Mouse (Mus musculus) forebrain, postnatal 0 days (tissue): ENCODE measurements around the gene Emid1. TPM values are rescaled to one million over a fixed set of nuclear protein-coding genes. Genes with fewer than 3 reads are reported as not detected.

Experiments
- ATAC-seq: fragments of 200-750 bp; cut with Nextera tagmentation; 2 replicates; pipeline ENCODE4 v1.8.0; 2017; ENCODE audit warnings: mild to moderate bottlenecking, moderate library complexity
- DNase-seq: peaks from one replicate; pipeline ENCODE4 v3.0.0-alpha.2; 2015
- H3K27ac ChIP-seq: fragments of 300-500 bp; sonication (generic); 2 replicates; pipeline ENCODE4 v1.5.1; 2014; ENCODE audit warnings: low read depth, mild to moderate bottlenecking, antibody characterized with exemption, low read length, moderate library complexity, mixed read lengths
- H3K27me3 ChIP-seq: fragments of 300-500 bp; sonication (generic); 2 replicates; pipeline ENCODE4 v1.6.1; 2014; ENCODE audit warnings: mild to moderate bottlenecking, low read length, mixed read lengths; ENCODE audit not compliant: insufficient read depth
- H3K36me3 ChIP-seq: fragments of 300-500 bp; sonication (generic); 2 replicates; pipeline ENCODE4 v1.6.1; 2014; ENCODE audit warnings: mild to moderate bottlenecking, moderate library complexity; ENCODE audit not compliant: insufficient read depth
- H3K4me1 ChIP-seq: fragments of 300-500 bp; sonication (generic); 2 replicates; pipeline ENCODE4 v1.6.1; 2014; ENCODE audit warnings: antibody characterized with exemption; ENCODE audit not compliant: insufficient read depth
- H3K4me2 ChIP-seq: fragments of 300-500 bp; sonication (generic); 2 replicates; pipeline ENCODE4 v1.6.1; 2014; ENCODE audit warnings: low read depth, mild to moderate bottlenecking, moderate library complexity
- H3K4me3 ChIP-seq: fragments of 300-500 bp; sonication (generic); 2 replicates; pipeline ENCODE4 v1.5.1; 2014; ENCODE audit warnings: low read depth, low read length, mixed read lengths
- H3K9ac ChIP-seq: fragments of 300-500 bp; sonication (generic); 2 replicates; pipeline ENCODE4 v1.6.1; 2014; ENCODE audit warnings: mild to moderate bottlenecking
- H3K9me3 ChIP-seq: fragments of 300-500 bp; sonication (generic); 2 replicates; pipeline ENCODE4 v1.6.1; 2016; ENCODE audit warnings: low read length
- CTCF ChIP-seq: sonication (generic); IDR thresholded peaks from 2 replicates; pipeline ENCODE4 v1.5.1; 2016; ENCODE audit warnings: antibody characterized with exemption, control low read depth, low read depth
- WGBS: fragments of 180-500 bp; shearing (Covaris S2); extraction: QIAGEN DNeasy Blood & Tissue Kit; methylation state at CpG from one replicate; pipeline ENCODE4 v1.1.7; 2014; 5-methylcytosine and 5-hydroxymethylcytosine counted together
- polyA plus RNA-seq: library from polyadenylated mRNA; unstranded; fragments of >200 nt; fragmentation: Nextera tagmentation; extraction: Ambion mirVana; gene quantifications from 2 replicates; pipeline ENCODE4 v1.2.1, GENCODE M21; 2015
- total RNA-seq: library from RNA; depleted of rRNA; stranded (reverse); fragments of >200 nt; gene quantifications from 2 replicates; pipeline ENCODE4 v1.2.3, GENCODE M21; 2014

Gene Emid1
- total and polyA plus RNA-seq, 2 experiments from 2014 or later, result 22.8 to 28.5 TPM

GRCm38 (mm10) chr11:5114931-5115581 lies 37.0 kb downstream of the Emid1 start:
- WGBS, result 32% methylated on average over 13 of the region's 13 CpGs

GRCm38 (mm10) chr11:5113645-5114044 lies 38.4 kb downstream of the Emid1 start:
- TF ChIP-seq CTCF, result no peak
- no peak overlapping the region for H3K9ac ChIP-seq
- H3K27ac ChIP-seq, result no peak overlapping the region
- no peaks in the 10 kb centered on the region for H3K4me1 ChIP-seq
- H3K36me3 ChIP-seq, result no peaks in the 10 kb centered on the region
- DNase-seq (no peak), ATAC-seq (no peak)
- no peak overlapping the region for H3K4me3 ChIP-seq
- H3K9me3 ChIP-seq, result no peaks in the 10 kb centered on the region
- H3K27me3 ChIP-seq, result no peaks in the 10 kb centered on the region
- 81% methylated on average over 7 of the region's 7 CpGs for WGBS
- no peak overlapping the region for H3K4me2 ChIP-seq

More at GRCm38 (mm10) chr11:5114931-5115581, 37.0 kb downstream of the Emid1 start:
- no peak overlapping the region for H3K9ac ChIP-seq
- no peaks in the 10 kb centered on the region for H3K36me3 ChIP-seq
- peak; percentile 100 for TF ChIP-seq CTCF
- H3K9me3 ChIP-seq, result no peaks in the 10 kb centered on the region
- H3K4me3 ChIP-seq, result no peak overlapping the region
- H3K4me1 ChIP-seq, result no peaks in the 10 kb centered on the region
- DNase-seq, result peak; percentile 89
- no peaks in the 10 kb centered on the region for H3K27me3 ChIP-seq
- no peak overlapping the region for H3K27ac ChIP-seq
- ATAC-seq, result peak; percentile 77
- H3K4me2 ChIP-seq, result no peak overlapping the region

- no peak for TF ChIP-seq CTCF
- Histone ChIP-seq H3K27ac (no peak overlapping the region), H3K9me3 (no peaks in the 10 kb centered on the region), H3K4me1 (no peaks in the 10 kb centered on the region), H3K9ac (no peak overlapping the region), H3K27me3 (no peaks in the 10 kb centered on the region), H3K4me3 (no peak overlapping the region), H3K36me3 (no peaks in the 10 kb centered on the region; the same call in 1 of the 2 replicates), H3K4me2 (no peak overlapping the region)
- DNase-seq, result no peak
- WGBS, result 69% methylated on average over 8 of the region's 8 CpGs
- ATAC-seq, result no peak
Measured at GRCm38 (mm10) chr11:5109441-5109840, 42.6 kb downstream of the Emid1 start.

- WGBS, result 94% methylated on average over 4 of the region's 4 CpGs
- no peak overlapping the region for H3K4me2 ChIP-seq
- no peak overlapping the region for H3K4me3 ChIP-seq
- TF ChIP-seq CTCF, result no peak
- no peaks in the 10 kb centered on the region; the same call in 1 of the 2 replicates for H3K36me3 ChIP-seq
- no peak for ATAC-seq
- no peak for DNase-seq
- H3K9me3 ChIP-seq, result no peaks in the 10 kb centered on the region
- H3K27ac ChIP-seq, result no peak overlapping the region
- H3K4me1 ChIP-seq, result 0 out of 2 replicates have a peak, but pooled peaks cover 8% of the 10 kb centered on the region
- H3K27me3 ChIP-seq, result no peaks in the 10 kb centered on the region
- no peak overlapping the region for H3K9ac ChIP-seq
Measured at GRCm38 (mm10) chr11:5103986-5104509, 48.0 kb downstream of the Emid1 start.

DNA sequence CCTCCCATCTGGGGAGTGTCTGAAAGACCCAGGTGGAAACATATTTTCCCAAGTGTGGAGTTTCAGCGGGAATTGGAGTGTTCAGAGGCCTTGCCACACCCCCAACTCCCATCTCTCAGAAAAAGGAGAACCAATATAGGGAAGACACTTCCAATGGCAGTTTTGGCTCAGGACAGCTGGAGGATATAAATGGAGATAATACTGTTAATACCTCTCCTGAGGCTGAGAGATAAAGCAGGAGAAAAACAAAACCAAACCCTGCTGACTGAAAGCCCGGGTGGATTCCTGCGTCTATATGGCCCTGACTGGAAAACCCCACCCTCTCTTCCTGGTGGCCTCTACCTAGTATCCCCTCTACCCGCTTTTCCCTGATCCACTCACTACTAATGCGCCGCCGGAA lies 49.7 kb downstream of the Emid1 start:
- no peaks in the 10 kb centered on the region; the same call in 1 of the 2 replicates for H3K36me3 ChIP-seq
- H3K4me1 ChIP-seq, result 0 out of 2 replicates have a peak, but pooled peaks cover 8% of the 10 kb centered on the region
- no peak overlapping the region for H3K27ac ChIP-seq
- ATAC-seq (no peak), DNase-seq (no peak)
- 91% methylated on average over 7 of the region's 7 CpGs for WGBS
- H3K9ac ChIP-seq, result no peak overlapping the region
- no peaks in the 10 kb centered on the region for H3K9me3 ChIP-seq
- H3K27me3 ChIP-seq, result no peaks in the 10 kb centered on the region
- TF ChIP-seq CTCF, result no peak
- H3K4me3 ChIP-seq, result no peak overlapping the region
- no peak overlapping the region for H3K4me2 ChIP-seq

DNA sequence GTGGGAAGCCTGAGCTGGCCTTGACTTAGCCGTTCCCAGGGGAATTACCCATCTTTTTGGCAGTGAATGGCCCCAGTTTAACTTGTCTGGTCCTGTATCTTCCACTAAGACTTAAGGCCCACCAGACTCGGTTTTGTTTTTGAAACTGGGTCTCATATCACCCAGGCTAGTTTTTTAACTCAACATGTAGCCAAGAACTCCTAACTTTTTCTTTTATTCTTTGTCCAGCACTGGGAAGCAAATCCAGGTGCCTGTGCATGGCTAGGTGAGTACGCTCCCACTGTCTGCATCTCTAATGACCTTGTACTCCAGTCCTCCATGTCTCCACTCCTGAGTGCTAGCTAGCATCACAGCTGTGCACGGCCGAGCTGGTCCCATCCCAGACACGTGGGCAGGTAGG lies 50.4 kb downstream of the Emid1 start:
- Histone ChIP-seq H3K27ac (no peak overlapping the region), H3K9ac (no peak overlapping the region; the same call in 1 of the 2 replicates), H3K4me3 (no peak overlapping the region), H3K27me3 (no peaks in the 10 kb centered on the region), H3K4me2 (no peak overlapping the region), H3K36me3 (no peaks in the 10 kb centered on the region; the same call in 1 of the 2 replicates), H3K9me3 (no peaks in the 10 kb centered on the region), H3K4me1 (peaks cover 13% of the 10 kb centered on the region; the same call in 1 of the 2 replicates)
- DNase-seq (no peak), ATAC-seq (no peak)
- 84% methylated on average over 6 of the region's 6 CpGs for WGBS
- no peak for TF ChIP-seq CTCF

- Histone ChIP-seq H3K4me2 (peak overlapping the region; percentile 71), H3K4me3 (peak overlapping the region; percentile 93; the same call in 1 of the 2 replicates), H3K36me3 (no peaks in the 10 kb centered on the region; the same call in 1 of the 2 replicates), H3K9ac (no peak overlapping the region), H3K9me3 (no peaks in the 10 kb centered on the region), H3K4me1 (peaks cover 16% of the 10 kb centered on the region; the same call in 1 of the 2 replicates), H3K27me3 (no peaks in the 10 kb centered on the region), H3K27ac (peak overlapping the region; percentile 98; the same call in 1 of the 2 replicates)
- DNase-seq (no peak), ATAC-seq (no peak)
- WGBS, result 52% methylated on average over 5 of the region's 5 CpGs
- no peak for TF ChIP-seq CTCF
Measured at GRCm38 (mm10) chr11:5100801-5101200, 51.3 kb downstream of the Emid1 start.
